Mouse (Mus musculus) R1 (cell line): ENCODE measurements at regions not wholly inside any gene's neighbourhood (a gene's known extent, or its start where the extent isn't known, plus 50 kb on each side); places are given as distances from the start of the nearest gene placed in this dataset.

ENCODE experiments used
- DNase-seq: peaks from one replicate; pipeline ENCODE4 v3.0.0-alpha.2; 2018; ENCODE audit warnings: low read depth, low spot score

GRCm38 (mm10) chr16:73835715-73836440 lies 575.7 kb downstream of the Robo2 start:
- no peak for DNase-seq

- no peak for DNase-seq
Observed at GRCm38 (mm10) chr16:73821387-73822338, 590.0 kb downstream of the Robo2 start.

- DNase-seq = no peak
Observed at GRCm38 (mm10) chr16:73804572-73804971, 607.1 kb downstream of the Robo2 start.

- DNase-seq = no peak
Observed at GRCm38 (mm10) chr16:73796528-73797171, 615.0 kb downstream of the Robo2 start.

- DNase-seq = no peak
Observed at GRCm38 (mm10) chr16:73785074-73785438, 626.6 kb downstream of the Robo2 start.

GRCm38 (mm10) chr16:73784296-73785073 lies 627.1 kb downstream of the Robo2 start:
- DNase-seq = no peak

GRCm38 (mm10) chr16:73772454-73772853 lies 639.2 kb downstream of the Robo2 start:
- DNase-seq = no peak

- DNase-seq = no peak
Observed at GRCm38 (mm10) chr16:73770440-73770856, 641.2 kb downstream of the Robo2 start.

- no peak for DNase-seq
Observed at GRCm38 (mm10) chr16:73769729-73770128, 641.9 kb downstream of the Robo2 start.

GRCm38 (mm10) chr16:73768706-73769105 lies 642.9 kb downstream of the Robo2 start:
- DNase-seq = no peak

GRCm38 (mm10) chr16:73765184-73765583 lies 646.4 kb downstream of the Robo2 start:
- DNase-seq = no peak

- no peak for DNase-seq
Observed at GRCm38 (mm10) chr16:73760921-73761320, 650.7 kb downstream of the Robo2 start.

GRCm38 (mm10) chr16:73758872-73759271 lies 652.8 kb downstream of the Robo2 start:
- no peak for DNase-seq

- no peak for DNase-seq
Observed at GRCm38 (mm10) chr16:73754302-73754701, 657.3 kb downstream of the Robo2 start.

- no peak for DNase-seq
Observed at GRCm38 (mm10) chr16:73728297-73728696, 683.3 kb downstream of the Robo2 start.

- DNase-seq = no peak
Observed at GRCm38 (mm10) chr16:73719691-73720090, 691.9 kb downstream of the Robo2 start.

GRCm38 (mm10) chr16:73716301-73716700 lies 695.3 kb downstream of the Robo2 start:
- no peak for DNase-seq

- no peak for DNase-seq
Observed at GRCm38 (mm10) chr16:73707051-73707450, 704.6 kb downstream of the Robo2 start.

GRCm38 (mm10) chr16:73689274-73689673 lies 722.4 kb downstream of the Robo2 start:
- DNase-seq = no peak

- no peak for DNase-seq
Observed at GRCm38 (mm10) chr16:73679804-73680203, 731.8 kb downstream of the Robo2 start.

- DNase-seq = no peak
Observed at GRCm38 (mm10) chr16:73670516-73670915, 741.1 kb downstream of the Robo2 start.
